Mouse (Mus musculus) kidney, embryonic 16.5 days (tissue): ENCODE results near the gene Prrx2. TPM values are rescaled to one million over a fixed set of nuclear protein-coding genes. Genes with fewer than 3 reads are reported as not detected.

Experiments
- ATAC-seq: fragments of 200-750 bp; cut with Nextera tagmentation; 2 replicates; pipeline ENCODE4 v1.8.0; 2017; ENCODE audit warnings: moderate TSS enrichment; ENCODE audit not compliant: low FRiP score, low TSS enrichment
- H3K27ac ChIP-seq: fragments of 300-500 bp; sonication (generic); 2 replicates; pipeline ENCODE4 v1.5.1; 2014; ENCODE audit warnings: low read length
- H3K27me3 ChIP-seq: fragments of 300-500 bp; sonication (generic); 2 replicates; pipeline ENCODE4 v1.6.1; 2014; ENCODE audit warnings: low read length, control low read depth, mixed read lengths; ENCODE audit not compliant: insufficient read depth
- H3K36me3 ChIP-seq: fragments of 300-500 bp; sonication (generic); 2 replicates; pipeline ENCODE4 v1.6.1; 2014; ENCODE audit warnings: low read length, control low read depth, mixed read lengths; ENCODE audit not compliant: insufficient read depth
- H3K4me1 ChIP-seq: fragments of 300-500 bp; sonication (generic); 2 replicates; pipeline ENCODE4 v1.6.1; 2014; ENCODE audit warnings: low read length, control low read depth, mixed read lengths; ENCODE audit not compliant: insufficient read depth
- H3K4me2 ChIP-seq: fragments of 300-500 bp; sonication (generic); replicated peaks from 2 replicates; pipeline ENCODE4 v1.6.1; 2014; ENCODE audit warnings: low read depth, low read length
- H3K4me3 ChIP-seq: fragments of 300-500 bp; sonication (generic); 2 replicates; pipeline ENCODE4 v1.5.1; 2014; ENCODE audit warnings: mild to moderate bottlenecking, low read length
- H3K9ac ChIP-seq: fragments of 300-500 bp; sonication (generic); replicated peaks from 2 replicates; pipeline ENCODE4 v1.6.1; 2014; ENCODE audit warnings: low read length
- H3K9me3 ChIP-seq: fragments of 300-500 bp; sonication (generic); 2 replicates; pipeline ENCODE4 v1.6.1; 2016; ENCODE audit warnings: low read length, control low read depth
- WGBS: fragments of 180-500 bp; shearing (Covaris S2); extraction: QIAGEN DNeasy Blood & Tissue Kit; methylation state at CpG from one replicate; pipeline ENCODE4 v1.1.7; 2014; 5-methylcytosine and 5-hydroxymethylcytosine counted together
- polyA plus RNA-seq: library from polyadenylated mRNA; unstranded; fragments of >200 nt; fragmentation: Nextera tagmentation; extraction: Ambion mirVana; gene quantifications from 2 replicates; pipeline ENCODE4 v1.2.1, GENCODE M21; 2015

Prrx2 gene
- 7.7 and 8.0 TPM in 2 replicates for polyA plus RNA-seq

DNA sequence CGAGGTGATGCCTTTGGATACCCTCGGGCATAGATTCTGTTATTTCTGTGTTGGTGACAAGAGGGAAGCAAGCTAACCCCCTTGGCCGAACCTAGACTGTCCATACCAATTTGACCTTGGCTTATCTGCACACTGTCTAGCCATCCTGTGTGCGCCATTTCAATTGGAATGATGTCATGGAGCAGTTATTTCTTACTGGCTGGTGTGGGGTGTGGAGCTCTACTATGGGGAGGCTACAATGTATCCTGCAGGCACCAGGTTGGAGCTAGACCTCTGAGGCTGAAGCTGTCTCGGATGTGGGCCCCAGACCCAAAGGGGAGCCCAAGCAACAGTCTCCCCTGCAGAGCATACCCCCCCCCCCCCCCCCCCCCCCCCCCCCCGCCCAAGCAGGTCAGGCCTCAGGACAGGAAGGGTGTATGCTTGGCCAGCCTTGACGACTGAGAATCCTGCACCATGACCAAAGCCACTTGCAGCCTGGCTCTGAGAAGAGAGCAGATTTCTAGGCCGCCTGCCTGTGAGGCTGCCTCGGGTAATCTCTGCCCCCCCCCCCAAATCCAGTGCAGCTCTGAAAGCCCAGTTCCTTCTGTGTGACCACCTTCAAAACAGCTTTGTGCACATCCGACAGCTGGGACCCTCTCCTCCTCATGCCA, at the start of gene Prrx2:
Gene Prrx2, plus strand, starts transcription at position 600 of the 650 bp plus-strand sequence.
- no peaks in the 10 kb centered on the region for H3K9me3 ChIP-seq
- H3K36me3 ChIP-seq: no peaks in the 10 kb centered on the region
- peaks cover 22% of the 10 kb centered on the region for H3K4me1 ChIP-seq
- H3K9ac ChIP-seq: 0 out of 2 replicates have a peak within 1 kb of the TSS, but pooled peaks have one; percentile 8
- no peak for ATAC-seq
- H3K4me2 ChIP-seq: no peak within 1 kb of the TSS
- no peak within 1 kb of the TSS for H3K4me3 ChIP-seq
- WGBS: 53% methylated on average over 9 of the region's 10 CpGs
- H3K27ac ChIP-seq: no peak within 1 kb of the TSS; the same call in 1 of the 2 replicates
- no peaks in the 10 kb centered on the region for H3K27me3 ChIP-seq

DNA sequence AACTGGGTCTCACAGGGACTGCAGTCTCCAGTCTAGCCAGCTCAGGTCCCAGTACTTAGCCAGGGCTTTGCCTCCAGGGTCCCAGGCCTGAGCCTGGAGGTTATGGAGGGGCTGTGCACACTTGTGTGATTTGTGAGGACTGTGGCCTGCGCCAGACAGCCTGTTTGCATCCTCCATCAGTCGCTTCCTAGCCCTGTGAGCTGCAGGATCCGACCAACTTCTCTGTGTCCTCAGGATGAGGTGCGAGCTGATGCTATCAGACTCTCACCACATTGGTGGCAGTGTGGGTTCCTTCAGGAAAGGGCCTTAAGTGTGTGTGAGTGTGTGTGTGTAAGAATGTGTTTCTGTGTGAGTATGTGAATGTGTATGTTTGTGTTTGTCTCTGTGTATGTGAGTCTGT, 47.3 kb upstream of the Prrx2 start:
- no peak for ATAC-seq
- Histone ChIP-seq H3K27ac (peak overlapping the region; percentile 77), H3K9me3 (no peaks in the 10 kb centered on the region), H3K4me2 (no peak overlapping the region; the same call in 1 of the 2 replicates), H3K4me3 (no peak overlapping the region), H3K4me1 (peaks cover 48% of the 10 kb centered on the region), H3K36me3 (no peaks in the 10 kb centered on the region), H3K27me3 (no peaks in the 10 kb centered on the region), H3K9ac (peak overlapping the region; percentile 48; the same call in 1 of the 2 replicates)
- 66% methylated on average over 4 of the region's 4 CpGs for WGBS

GRCm38 (mm10) chr2:30792061-30792460, 42.7 kb upstream of the Prrx2 start:
- 89% methylated on average over 7 of the region's 7 CpGs for WGBS
- no peaks in the 10 kb centered on the region for H3K9me3 ChIP-seq
- H3K4me3 ChIP-seq: no peak overlapping the region
- no peaks in the 10 kb centered on the region for H3K27me3 ChIP-seq
- 0 out of 2 replicates have a peak overlapping the region, but pooled peaks have one; percentile 39 for H3K27ac ChIP-seq
- H3K36me3 ChIP-seq: no peaks in the 10 kb centered on the region
- H3K4me2 ChIP-seq: no peak overlapping the region
- no peak for ATAC-seq
- peaks cover 41% of the 10 kb centered on the region for H3K4me1 ChIP-seq
- no peak overlapping the region for H3K9ac ChIP-seq

- Histone ChIP-seq H3K4me2 (peak overlapping the region; percentile 65), H3K9me3 (no peaks in the 10 kb centered on the region), H3K4me1 (peaks cover 40% of the 10 kb centered on the region), H3K27ac (peak overlapping the region; percentile 82), H3K27me3 (no peaks in the 10 kb centered on the region), H3K9ac (peak overlapping the region; percentile 73), H3K36me3 (no peaks in the 10 kb centered on the region), H3K4me3 (peak overlapping the region; percentile 47)
- WGBS: 5% methylated on average over 48 of the region's 48 CpGs
- ATAC-seq: peak; percentile 81
These were observed 40.3 kb upstream of the Prrx2 start for GRCm38 (mm10) chr2:30794179-30795108.

DNA sequence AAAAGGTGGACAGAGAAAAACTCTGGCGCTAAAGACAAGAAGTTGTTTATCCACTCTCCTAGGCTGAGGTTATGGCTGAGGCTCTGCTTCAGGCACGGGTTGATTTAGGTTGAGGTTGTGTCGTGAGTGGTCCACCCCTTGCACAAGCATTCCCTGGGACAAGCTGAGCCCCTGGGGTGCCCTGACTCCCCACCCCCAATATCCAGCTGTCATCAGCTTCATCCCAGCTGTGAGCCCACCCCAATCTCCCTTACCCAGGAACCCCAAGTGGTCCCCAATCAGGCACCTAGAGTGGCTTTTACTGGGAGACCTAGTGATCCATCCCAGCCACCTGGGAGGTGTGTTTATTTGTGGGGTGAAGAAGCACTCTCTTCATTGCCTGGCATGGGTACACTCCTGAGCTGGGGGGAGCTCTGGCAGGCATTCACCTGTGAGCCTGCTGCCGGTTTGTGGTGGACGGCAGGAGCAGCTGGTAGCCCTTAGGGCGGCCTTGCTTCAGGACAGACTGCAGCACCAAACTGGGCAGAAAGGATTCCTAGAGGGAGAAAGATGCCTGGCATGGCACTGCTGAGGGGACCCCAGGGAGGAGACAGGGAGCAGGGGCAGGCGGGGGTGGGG, 39.4 kb upstream of the Prrx2 start:
- no peak for ATAC-seq
- Histone ChIP-seq H3K4me2 (peak overlapping the region; percentile 65), H3K4me1 (peaks cover 36% of the 10 kb centered on the region), H3K9ac (peak overlapping the region; percentile 73), H3K9me3 (no peaks in the 10 kb centered on the region), H3K4me3 (peak overlapping the region; percentile 47; the same call in 1 of the 2 replicates), H3K27ac (no peak overlapping the region), H3K27me3 (no peaks in the 10 kb centered on the region), H3K36me3 (no peaks in the 10 kb centered on the region)
- WGBS: 63% methylated on average over 7 of the region's 7 CpGs

- Histone ChIP-seq H3K27me3 (no peaks in the 10 kb centered on the region), H3K36me3 (no peaks in the 10 kb centered on the region), H3K27ac (peak overlapping the region; percentile 16; the same call in 1 of the 2 replicates), H3K9ac (peak overlapping the region; percentile 48), H3K4me1 (peaks cover 32% of the 10 kb centered on the region), H3K4me2 (peak overlapping the region; percentile 48), H3K4me3 (no peak overlapping the region), H3K9me3 (no peaks in the 10 kb centered on the region)
- 61% methylated on average over 5 of the region's 5 CpGs for WGBS
- ATAC-seq: 0 out of 2 replicates have a peak, but pooled peaks have one; percentile 1
These were observed 38.9 kb upstream of the Prrx2 start for GRCm38 (mm10) chr2:30795889-30796275.

GRCm38 (mm10) chr2:30796382-30796781, 38.4 kb upstream of the Prrx2 start:
- Histone ChIP-seq H3K4me3 (peak overlapping the region; percentile 23; the same call in 1 of the 2 replicates), H3K27ac (peak overlapping the region; percentile 16; the same call in 1 of the 2 replicates), H3K4me1 (peaks cover 29% of the 10 kb centered on the region), H3K9me3 (no peaks in the 10 kb centered on the region), H3K4me2 (peak overlapping the region; percentile 48), H3K36me3 (no peaks in the 10 kb centered on the region), H3K9ac (peak overlapping the region; percentile 48), H3K27me3 (no peaks in the 10 kb centered on the region)
- 9% methylated on average over 11 of the region's 11 CpGs for WGBS
- ATAC-seq: peak; percentile 43; the same call in 1 of the 2 replicates

- no peak overlapping the region for H3K4me3 ChIP-seq
- peaks cover 33% of the 10 kb centered on the region for H3K4me1 ChIP-seq
- no peak for ATAC-seq
- H3K36me3 ChIP-seq: no peaks in the 10 kb centered on the region
- H3K4me2 ChIP-seq: no peak overlapping the region
- H3K9ac ChIP-seq: no peak overlapping the region
- H3K27me3 ChIP-seq: no peaks in the 10 kb centered on the region
- H3K9me3 ChIP-seq: no peaks in the 10 kb centered on the region
- 75% methylated on average over 3 of the region's 3 CpGs for WGBS
- H3K27ac ChIP-seq: no peak overlapping the region
These were observed 35.3 kb upstream of the Prrx2 start for GRCm38 (mm10) chr2:30799456-30799855.

GRCm38 (mm10) chr2:30800671-30801066, 34.1 kb upstream of the Prrx2 start:
- Histone ChIP-seq H3K27me3 (no peaks in the 10 kb centered on the region), H3K4me1 (peaks cover 24% of the 10 kb centered on the region), H3K9me3 (no peaks in the 10 kb centered on the region), H3K4me3 (peak overlapping the region; percentile 43), H3K36me3 (no peaks in the 10 kb centered on the region), H3K27ac (no peak overlapping the region), H3K9ac (peak overlapping the region; percentile 74), H3K4me2 (peak overlapping the region; percentile 76)
- ATAC-seq: no peak
- 30% methylated on average over 7 of the region's 7 CpGs for WGBS
